ENCODE assay signal across 18 mouse cellular contexts in the genomic region with DNA sequence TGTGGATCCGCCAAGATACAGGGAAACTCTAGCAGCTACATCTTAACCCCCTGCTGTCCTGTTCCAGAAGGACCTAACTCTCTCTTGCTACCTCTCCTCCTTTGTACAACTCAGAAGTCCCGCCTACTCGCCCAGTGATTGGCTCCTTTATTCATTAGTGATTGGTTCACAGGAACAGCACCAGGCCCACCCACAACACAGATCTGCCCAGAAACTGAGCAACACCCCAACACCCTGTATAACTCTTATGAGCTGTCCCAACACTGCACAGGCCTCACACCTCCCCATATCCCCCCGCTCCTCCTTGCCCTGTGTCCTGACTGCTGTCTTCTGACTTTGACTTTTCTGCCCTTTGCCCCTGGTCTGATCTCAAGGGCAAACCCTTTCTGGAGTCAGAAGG. TPM values are rescaled to one million over a fixed set of nuclear protein-coding genes. Genes with fewer than 3 reads are reported as not detected.
DNase-seq lines count a peak whose midpoint lies in the region; ATAC-seq and TF ChIP-seq lines count a peak whose summit lies in the region.
"Had no signal": no experiment of that assay in that cellular context is flagged by ENCODE, and none has a peak within 500 bp of the region (broad histone marks: within the 10 kb centered on the region; RNA-seq: fewer than 3 reads in every experiment).

No protein-coding gene starts in this region.

- no peaks in the 10 kb centered on the region for H3K27me3 ChIP-seq in limb, embryonic 11.5 days (ENCODE audit: control insufficient read depth, insufficient read depth, low read length)
- H3K27me3 ChIP-seq in limb, embryonic 10.5 days (ENCODE audit: low read depth, poor library complexity, severe bottlenecking) = no peaks in the 10 kb centered on the region
- no peaks in the 10 kb centered on the region for H3K27me3 ChIP-seq in ES-Bruce4 (ENCODE audit: control insufficient read depth, insufficient read depth, low read length, poor library complexity, severe bottlenecking)
- no peaks in the 10 kb centered on the region for H3K27me3 ChIP-seq in embryonic facial prominence, embryonic 14.5 days (replicated peaks; ENCODE audit: control insufficient read depth, insufficient read depth, low read length)
- H3K27me3 ChIP-seq: embryonic facial prominence, embryonic 12.5 days; heart, embryonic 15.5 days had no signal

- H3K4me3 ChIP-seq in limb, embryonic 11.5 days (ENCODE audit: low read depth, low read length) = no peak overlapping the region
- no peak overlapping the region for H3K4me3 ChIP-seq in limb, embryonic 10.5 days
- peak overlapping the region; percentile 52 for H3K4me3 ChIP-seq in ES-Bruce4 (ENCODE audit: low read depth, low read length)
- H3K4me3 ChIP-seq in embryonic facial prominence, embryonic 14.5 days (ENCODE audit: low read depth, low read length) = no peak overlapping the region
- H3K4me3 ChIP-seq: embryonic facial prominence, embryonic 12.5 days; forebrain, embryonic 10.5 days; heart, embryonic 15.5 days had no signal

- DNase-seq in adrenal gland, postnatal 14 days = peak; percentile 3
- no peak for DNase-seq in adrenal gland, postnatal 25 days
- DNase-seq in limb, embryonic 11.5 days (ENCODE audit: low spot score) = peak; percentile 18
- no peak for DNase-seq in limb, embryonic 10.5 days (ENCODE audit: low spot score)
- DNase-seq in embryonic facial prominence, embryonic 14.5 days (ENCODE audit: low spot score) = peak; percentile 12
- no peak for DNase-seq in cerebellum, postnatal 10 days
- DNase-seq: adrenal gland, postnatal 36 days; cerebellum, postnatal 25 days; kidney, postnatal 10 days; left cerebral cortex, postnatal 4 days; lung, embryonic 14.5 days; thymus, postnatal 36 days had no signal

- no peak overlapping the region for H3K9ac ChIP-seq in limb, embryonic 11.5 days (ENCODE audit: low read length)
- no peak overlapping the region for H3K9ac ChIP-seq in ES-Bruce4 (ENCODE audit: low read depth, poor library complexity, severe bottlenecking)
- H3K9ac ChIP-seq in embryonic facial prominence, embryonic 14.5 days (ENCODE audit: low read depth, low read length) = no peak overlapping the region
- H3K9ac ChIP-seq: embryonic facial prominence, embryonic 12.5 days; heart, embryonic 15.5 days; lung, embryonic 14.5 days had no signal

- H3K36me3 ChIP-seq in limb, embryonic 11.5 days (ENCODE audit: control insufficient read depth, insufficient read depth, low read length) = no peaks in the 10 kb centered on the region
- no peaks in the 10 kb centered on the region for H3K36me3 ChIP-seq in limb, embryonic 10.5 days
- H3K36me3 ChIP-seq in ES-Bruce4 (ENCODE audit: control insufficient read depth, insufficient read depth, low read length, poor library complexity, severe bottlenecking) = no peaks in the 10 kb centered on the region
- H3K36me3 ChIP-seq in embryonic facial prominence, embryonic 14.5 days (ENCODE audit: control insufficient read depth, insufficient read depth, low read length) = no peaks in the 10 kb centered on the region
- H3K36me3 ChIP-seq: embryonic facial prominence, embryonic 12.5 days; forebrain, embryonic 10.5 days; heart, embryonic 15.5 days had no signal

- no peaks in the 10 kb centered on the region for H3K4me1 ChIP-seq in limb, embryonic 11.5 days (ENCODE audit: control insufficient read depth, insufficient read depth, low read length)
- H3K4me1 ChIP-seq in limb, embryonic 10.5 days = peaks cover 9% of the 10 kb centered on the region; the same call in 1 of the 2 replicates
- no peaks in the 10 kb centered on the region for H3K4me1 ChIP-seq in ES-Bruce4 (ENCODE audit: control insufficient read depth, insufficient read depth, low read length)
- no peaks in the 10 kb centered on the region for H3K4me1 ChIP-seq in embryonic facial prominence, embryonic 14.5 days (ENCODE audit: control insufficient read depth, insufficient read depth, low read length)
- H3K4me1 ChIP-seq: embryonic facial prominence, embryonic 12.5 days; forebrain, embryonic 10.5 days had no signal

- TF ChIP-seq EP300 in ES-Bruce4 (IDR thresholded peaks at IDR 0.05; ENCODE audit: insufficient read depth, low read depth, low read length) = no peak

- WGBS in limb, embryonic 11.5 days = 73% methylated on average over 4 of the region's 4 CpGs
- 68% methylated on average over 4 of the region's 4 CpGs for WGBS in limb, embryonic 10.5 days
- WGBS in embryonic facial prominence, embryonic 14.5 days = 56% methylated on average over 4 of the region's 4 CpGs

- TF ChIP-seq POLR2A in ES-Bruce4 (IDR thresholded peaks at IDR 0.05; ENCODE audit: insufficient read depth, low read length) = no peak

- no peak overlapping the region for H3K4me2 ChIP-seq in limb, embryonic 11.5 days (ENCODE audit: low read depth, severe bottlenecking)
- no peak overlapping the region for H3K4me2 ChIP-seq in embryonic facial prominence, embryonic 14.5 days (ENCODE audit: low read depth, low read length)
- H3K4me2 ChIP-seq: embryonic facial prominence, embryonic 12.5 days; heart, embryonic 15.5 days; lung, embryonic 14.5 days had no signal

- H3K9me3 ChIP-seq in limb, embryonic 11.5 days (ENCODE audit: control insufficient read depth, low read length) = no peaks in the 10 kb centered on the region
- H3K9me3 ChIP-seq in limb, embryonic 10.5 days (replicated peaks) = no peaks in the 10 kb centered on the region
- H3K9me3 ChIP-seq in ES-Bruce4 (replicated peaks; ENCODE audit: control insufficient read depth, insufficient read depth, low read length, poor library complexity, severe bottlenecking) = no peaks in the 10 kb centered on the region
- no peaks in the 10 kb centered on the region for H3K9me3 ChIP-seq in embryonic facial prominence, embryonic 14.5 days (ENCODE audit: control insufficient read depth, low read length)
- H3K9me3 ChIP-seq: embryonic facial prominence, embryonic 12.5 days; forebrain, embryonic 10.5 days; heart, embryonic 15.5 days had no signal

- H3K27ac ChIP-seq in limb, embryonic 11.5 days (replicated peaks; ENCODE audit: low read depth, low read length) = no peak overlapping the region
- H3K27ac ChIP-seq in limb, embryonic 10.5 days = no peak overlapping the region
- no peak overlapping the region for H3K27ac ChIP-seq in ES-Bruce4 (ENCODE audit: insufficient read depth, low read length)
- H3K27ac ChIP-seq in embryonic facial prominence, embryonic 14.5 days (replicated peaks; ENCODE audit: low read depth, low read length) = no peak overlapping the region
- H3K27ac ChIP-seq: embryonic facial prominence, embryonic 12.5 days; forebrain, embryonic 10.5 days; heart, embryonic 15.5 days; hindbrain, postnatal 0 days had no signal

- TF ChIP-seq CTCF in ES-Bruce4 (IDR thresholded peaks at IDR 0.05; ENCODE audit: low read depth, low read length) = no peak

- no peak for ATAC-seq in limb, embryonic 11.5 days (ENCODE audit: insufficient number of reproducible peaks, low FRiP score, low TSS enrichment, low read depth)
- ATAC-seq in embryonic facial prominence, embryonic 14.5 days (ENCODE audit: low read depth) = peak; percentile 75; the same call in 1 of the 2 replicates
- no peak for ATAC-seq in inflammation-experienced regulatory T-cells, adult 6 months
- ATAC-seq: hindbrain, postnatal 0 days had no signal

RNA-seq across cellular contexts. Expression of gene F2rl3, which starts 4.0 kb away (rescaled TPM):
- 3.2 and 4.4 TPM in 2 replicates for total RNA-seq in adrenal gland, postnatal 14 days (2021)
- 3.3 and 3.4 TPM in 2 replicates for total RNA-seq in adrenal gland, postnatal 25 days (2021)
- polyA plus RNA-seq in limb, embryonic 11.5 days (2014; fragmentation: Nextera tagmentation; extraction: Ambion mirVana) = 1.1 and 1.7 TPM in 2 replicates
- polyA plus RNA-seq in limb, embryonic 10.5 days (2016; fragmentation: Nextera tagmentation; extraction: Ambion mirVana) = 2.2 and 2.5 TPM in 2 replicates
- not detected in 2 replicates for polyA plus RNA-seq in ES-Bruce4 (2011; ENCODE audit: insufficient read depth, insufficient read length, low read depth, missing spikeins)
- polyA plus RNA-seq in embryonic facial prominence, embryonic 14.5 days (2014; fragmentation: Nextera tagmentation; extraction: Ambion mirVana) = 1.4 and 1.8 TPM in 2 replicates
- 10 to 100 TPM in 1 of 3 experiments, 1 to 10 TPM in 2; 4.1 to 10.6 (median 5.3) TPM for polyA plus RNA-seq in inflammation-experienced regulatory T-cells, adult 6 months (2017; shearing (Covaris generic))

RNA-seq across cellular contexts. Expression of gene Sin3b, which starts 42.6 kb away (rescaled TPM):
- 190 and 198 TPM in 2 replicates for total RNA-seq in adrenal gland, postnatal 14 days (2021)
- 215 and 274 TPM in 2 replicates for total RNA-seq in adrenal gland, postnatal 25 days (2021)
- polyA plus RNA-seq in limb, embryonic 11.5 days (2014; fragmentation: Nextera tagmentation; extraction: Ambion mirVana) = 152 and 155 TPM in 2 replicates
- polyA plus RNA-seq in limb, embryonic 10.5 days (2016; fragmentation: Nextera tagmentation; extraction: Ambion mirVana) = 145 and 153 TPM in 2 replicates
- polyA plus RNA-seq in ES-Bruce4 (2011; ENCODE audit: insufficient read depth, insufficient read length, low read depth, missing spikeins) = 196 and 208 TPM in 2 replicates
- polyA plus RNA-seq in embryonic facial prominence, embryonic 14.5 days (2014; fragmentation: Nextera tagmentation; extraction: Ambion mirVana) = 183 and 202 TPM in 2 replicates
- polyA plus RNA-seq in inflammation-experienced regulatory T-cells, adult 6 months (2017; shearing (Covaris generic)) = 100 to 1,000 TPM in 2 of 3 experiments, 10 to 100 TPM in 1; 87.9 to 109 (median 105) TPM

Comparison
In these comparisons a context has a peak if more than half of its experiments do, and no peak if none do; other contexts are left out.
1. DNase-seq: peak in adrenal gland, postnatal 14 days (single experiment), limb, embryonic 11.5 days (single experiment) and embryonic facial prominence, embryonic 14.5 days (single experiment); none in adrenal gland, postnatal 25 days (single experiment), limb, embryonic 10.5 days (single experiment) and cerebellum, postnatal 10 days (0 of 2).